Mouse (Mus musculus) C2C12 (cell line): ENCODE measurements around the gene Dnajc8. TPM values are rescaled to one million over a fixed set of nuclear protein-coding genes. Genes with fewer than 3 reads are reported as not detected.

Experiments used
- H3K27me3 ChIP-seq: one replicate; pipeline ENCODE4 v1.6.1; 2011; ENCODE audit not compliant: control insufficient read depth, insufficient read depth, insufficient read length
- H3K36me3 ChIP-seq: one replicate; pipeline ENCODE4 v1.6.1; 2011; ENCODE audit not compliant: control insufficient read depth, insufficient read depth
- H3K4me3 ChIP-seq: one replicate; pipeline ENCODE4 v1.5.1; 2011; ENCODE audit warnings: mild to moderate bottlenecking, control low read depth; ENCODE audit not compliant: poor library complexity, insufficient read depth, severe bottlenecking
- H3K79me2 ChIP-seq: one replicate; pipeline ENCODE4 v1.6.1; 2011; ENCODE audit not compliant: control insufficient read depth, insufficient read depth
- H3K79me3 ChIP-seq: one replicate; pipeline ENCODE4 v1.6.1; 2011; ENCODE audit warnings: low read depth, control low read depth
- H3ac ChIP-seq: one replicate; pipeline ENCODE3; 2011; ENCODE audit warnings: low read depth; ENCODE audit not compliant: control insufficient read depth, insufficient read length
- CEBPB ChIP-seq: IDR thresholded peaks from one replicate; pipeline ENCODE4 v1.6.1; 2011; ENCODE audit warnings: low read depth, mild to moderate bottlenecking, control low read depth, moderate library complexity
- CTCF ChIP-seq: IDR thresholded peaks from one replicate; pipeline ENCODE4 v1.5.1; 2011; ENCODE audit not compliant: control insufficient read depth, insufficient read depth, insufficient read length
- FOSL1 ChIP-seq: IDR thresholded peaks from one replicate; pipeline ENCODE4 v1.8.0; 2011; ENCODE audit warnings: mild to moderate bottlenecking, low read length; ENCODE audit not compliant: poor library complexity, insufficient read depth, severe bottlenecking
- MAX ChIP-seq: IDR thresholded peaks from one replicate; pipeline ENCODE4 v1.6.1; 2011; ENCODE audit warnings: mild to moderate bottlenecking, control low read depth
- MYOD1 ChIP-seq: IDR thresholded peaks from one replicate; pipeline ENCODE4 v1.6.1; 2011; ENCODE audit warnings: low read depth; ENCODE audit not compliant: control insufficient read depth, insufficient read length
- MYOG ChIP-seq: IDR thresholded peaks from one replicate; pipeline ENCODE4 v1.6.1; 2011; ENCODE audit not compliant: control insufficient read depth, insufficient read length; ENCODE audit errors: extremely low read depth
- USF1 ChIP-seq: IDR thresholded peaks from one replicate; pipeline ENCODE4 v1.6.1; 2011; ENCODE audit warnings: low read depth, mild to moderate bottlenecking, control low read depth, moderate library complexity
- polyA plus RNA-seq: library from polyadenylated mRNA; unstranded; fragments of >200 nt; fragmentation: generic; extraction: Trizol; gene quantifications from one replicate; pipeline ENCODE4 v1.2.1, GENCODE M21; 2012; ENCODE audit warnings: missing spikeins

Gene Dnajc8
- polyA plus RNA-seq, 1 experiment = 104 TPM

GRCm38 (mm10) chr4:132569115-132569514, 33.8 kb downstream of the Dnajc8 start:
- no peaks in the 10 kb centered on the region for H3K27me3 ChIP-seq
- no peaks in the 10 kb centered on the region for H3K79me3 ChIP-seq
- H3K79me2 ChIP-seq = no peaks in the 10 kb centered on the region
- H3K36me3 ChIP-seq = no peaks in the 10 kb centered on the region
- TF ChIP-seq MAX = no peak
- no peak for TF ChIP-seq MYOD1
- no peak for TF ChIP-seq FOSL1
- no peak for TF ChIP-seq CTCF
- TF ChIP-seq CEBPB = no peak
- TF ChIP-seq MYOG = no peak
- no peak for TF ChIP-seq USF1
- no peak overlapping the region for H3K4me3 ChIP-seq
- H3ac ChIP-seq = no peak overlapping the region

- no peaks in the 10 kb centered on the region for H3K79me3 ChIP-seq
- H3K4me3 ChIP-seq = no peak overlapping the region
- TF ChIP-seq CTCF (no peak), MYOG (no peak), FOSL1 (no peak), CEBPB (no peak), MYOD1 (no peak)
- H3ac ChIP-seq = no peak overlapping the region
- no peaks in the 10 kb centered on the region for H3K27me3 ChIP-seq
- H3K36me3 ChIP-seq = no peaks in the 10 kb centered on the region
- H3K79me2 ChIP-seq = no peaks in the 10 kb centered on the region
Measured at GRCm38 (mm10) chr4:132571190-132571589, 35.8 kb downstream of the Dnajc8 start.

GRCm38 (mm10) chr4:132573327-132573726, 38.0 kb downstream of the Dnajc8 start:
- Histone ChIP-seq H3K4me3 (no peak overlapping the region), H3ac (no peak overlapping the region), H3K79me2 (no peaks in the 10 kb centered on the region), H3K27me3 (no peaks in the 10 kb centered on the region), H3K36me3 (no peaks in the 10 kb centered on the region), H3K79me3 (no peaks in the 10 kb centered on the region)
- TF ChIP-seq MAX = no peak
- no peak for TF ChIP-seq MYOD1

GRCm38 (mm10) chr4:132574809-132575347, 39.5 kb downstream of the Dnajc8 start:
- TF ChIP-seq MYOG = no peak
- no peak for TF ChIP-seq USF1
- TF ChIP-seq MYOD1 = no peak
- TF ChIP-seq CTCF = no peak
- TF ChIP-seq MAX = no peak
- TF ChIP-seq CEBPB = no peak
- no peak for TF ChIP-seq FOSL1

GRCm38 (mm10) chr4:132583781-132584180, 48.4 kb downstream of the Dnajc8 start:
- H3ac ChIP-seq = no peak overlapping the region
- no peak overlapping the region for H3K4me3 ChIP-seq
- no peaks in the 10 kb centered on the region for H3K79me2 ChIP-seq
- no peaks in the 10 kb centered on the region for H3K27me3 ChIP-seq
- no peaks in the 10 kb centered on the region for H3K79me3 ChIP-seq
- TF ChIP-seq FOSL1 (no peak), MYOD1 (no peak), MYOG (no peak), CEBPB (no peak)
- no peaks in the 10 kb centered on the region for H3K36me3 ChIP-seq

More at GRCm38 (mm10) chr4:132574809-132575347, 39.5 kb downstream of the Dnajc8 start:
- H3ac ChIP-seq = no peak overlapping the region
- H3K36me3 ChIP-seq = no peaks in the 10 kb centered on the region
- H3K79me2 ChIP-seq = no peaks in the 10 kb centered on the region
- no peak overlapping the region for H3K4me3 ChIP-seq
- H3K27me3 ChIP-seq = no peaks in the 10 kb centered on the region
- H3K79me3 ChIP-seq = no peaks in the 10 kb centered on the region

GRCm38 (mm10) chr4:132584975-132585374, 49.6 kb downstream of the Dnajc8 start:
- H3K79me2 ChIP-seq = no peaks in the 10 kb centered on the region
- no peaks in the 10 kb centered on the region for H3K27me3 ChIP-seq
- no peaks in the 10 kb centered on the region for H3K36me3 ChIP-seq
- H3K79me3 ChIP-seq = no peaks in the 10 kb centered on the region
- no peak for TF ChIP-seq CTCF
- no peak for TF ChIP-seq MYOD1
- TF ChIP-seq MAX = no peak
- TF ChIP-seq CEBPB = no peak
- TF ChIP-seq USF1 = no peak
- no peak for TF ChIP-seq MYOG
- TF ChIP-seq FOSL1 = no peak
- no peak overlapping the region for H3ac ChIP-seq
- no peak overlapping the region for H3K4me3 ChIP-seq
